Comparison of ENCODE assay signal across 23 mouse cellular contexts in the genomic region with DNA sequence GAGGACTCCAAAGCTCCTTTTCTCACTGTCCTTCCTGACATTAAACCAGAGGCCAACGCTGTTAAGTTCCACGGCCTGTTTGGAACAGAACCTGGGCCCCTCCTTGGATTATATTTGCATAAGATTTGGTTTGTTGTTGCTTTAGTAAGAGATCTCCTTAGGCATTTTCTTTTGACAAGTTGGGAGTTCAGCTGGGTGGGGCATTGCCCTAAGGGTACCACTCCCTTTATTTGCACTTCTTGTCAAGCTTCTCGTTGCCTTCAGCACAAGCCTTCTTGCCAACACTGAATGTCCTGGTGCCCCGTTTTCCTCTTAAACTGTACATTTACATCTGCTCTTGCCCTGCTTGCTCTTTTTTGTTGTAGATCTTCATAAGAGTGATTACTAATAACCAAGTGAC.
A peak's percentile ranks its signal among the peaks of the same experiment; 100 is the strongest.
DNase-seq lines count a peak whose midpoint lies in the region; ATAC-seq and TF ChIP-seq lines count a peak whose summit lies in the region.
"Had no signal": no experiment of that assay in that cellular context is flagged by ENCODE, and none has a peak within 500 bp of the region (broad histone marks: within the 10 kb centered on the region; RNA-seq: fewer than 3 reads in every experiment).

No protein-coding gene starts in this region.

- H3K27me3 ChIP-seq in ES-Bruce4 (ENCODE audit: control insufficient read depth, insufficient read depth, low read length, poor library complexity, severe bottlenecking) = no peaks in the 10 kb centered on the region
- no peaks in the 10 kb centered on the region for H3K27me3 ChIP-seq in stomach, postnatal 0 days (ENCODE audit: control insufficient read depth, insufficient read depth, low read length)
- H3K27me3 ChIP-seq: embryonic facial prominence, embryonic 12.5 days; forebrain, embryonic 13.5 days; forebrain, embryonic 15.5 days; Patski had no signal

- ATAC-seq in stomach, postnatal 0 days (ENCODE audit: low FRiP score, low TSS enrichment) = no peak
- ATAC-seq in megakaryocyte, adult 5-6 weeks (ENCODE audit: poor library complexity, severe bottlenecking) = no peak
- ATAC-seq: activated CD4-positive, CD25-positive, alpha-beta regulatory T cell, adult 4 months; forebrain, embryonic 13.5 days; forebrain, embryonic 15.5 days; forebrain, postnatal 0 days; Patski had no signal

- WGBS in stomach, postnatal 0 days = 42% methylated on average over 4 of the region's 4 CpGs

- H3K4me1 ChIP-seq in ES-Bruce4 (ENCODE audit: control insufficient read depth, insufficient read depth, low read length) = peaks cover 1% of the 10 kb centered on the region
- H3K4me1 ChIP-seq in stomach, postnatal 0 days (replicated peaks; ENCODE audit: control insufficient read depth, insufficient read depth) = no peaks in the 10 kb centered on the region
- H3K4me1 ChIP-seq: embryonic facial prominence, embryonic 10.5 days; embryonic facial prominence, embryonic 12.5 days; forebrain, embryonic 13.5 days; forebrain, embryonic 15.5 days had no signal

- TF ChIP-seq POLR2A in ES-Bruce4 (IDR thresholded peaks at IDR 0.05; ENCODE audit: insufficient read depth, low read length) = no peak

- peaks cover 5% of the 10 kb centered on the region; the same call in 1 of the 2 replicates for H3K9me3 ChIP-seq in ES-Bruce4 (replicated peaks; ENCODE audit: control insufficient read depth, insufficient read depth, low read length, poor library complexity, severe bottlenecking)
- no peaks in the 10 kb centered on the region for H3K9me3 ChIP-seq in stomach, postnatal 0 days (ENCODE audit: control insufficient read depth, low read length)
- H3K9me3 ChIP-seq: embryonic facial prominence, embryonic 10.5 days; embryonic facial prominence, embryonic 12.5 days; forebrain, embryonic 13.5 days; forebrain, embryonic 15.5 days had no signal

- H3K27ac ChIP-seq in ES-Bruce4 (ENCODE audit: insufficient read depth, low read length) = 0 out of 2 replicates have a peak overlapping the region, but pooled peaks have one; percentile 17
- no peak overlapping the region for H3K27ac ChIP-seq in stomach, postnatal 0 days (replicated peaks)
- H3K27ac ChIP-seq: embryonic facial prominence, embryonic 10.5 days; embryonic facial prominence, embryonic 12.5 days; forebrain, embryonic 13.5 days; forebrain, embryonic 15.5 days had no signal

- H3K4me2 ChIP-seq in stomach, postnatal 0 days (replicated peaks; ENCODE audit: low read depth) = no peak overlapping the region
- H3K4me2 ChIP-seq: embryonic facial prominence, embryonic 12.5 days; forebrain, embryonic 13.5 days; forebrain, embryonic 15.5 days had no signal

- no peak overlapping the region for H3K9ac ChIP-seq in ES-Bruce4 (ENCODE audit: low read depth, poor library complexity, severe bottlenecking)
- H3K9ac ChIP-seq in stomach, postnatal 0 days (ENCODE audit: low read length) = no peak overlapping the region
- H3K9ac ChIP-seq: embryonic facial prominence, embryonic 12.5 days; forebrain, embryonic 13.5 days; forebrain, embryonic 15.5 days; forebrain, postnatal 0 days had no signal

- DNase-seq in ES-CJ7 (ENCODE audit: low read depth, low spot score) (peak; percentile 80), R1 (ENCODE audit: low read depth, low spot score) (peak; percentile 70)
- DNase-seq in stomach, postnatal 0 days (ENCODE audit: low spot score) = peak; percentile 24
- DNase-seq in layer of hippocampus, postnatal 14 days (ENCODE audit: low spot score in 2 of 2) = no peak
- no peak for DNase-seq in left cerebral cortex, adult 18-20 months (ENCODE audit: low spot score in 2 of 2)
- DNase-seq: adrenal gland, adult 8-10 months; adrenal gland, postnatal 14 days; adrenal gland, postnatal 36 days; cerebellum, adult 11-12 months; cerebellum, adult 2 months; cerebellum, adult 9-10 months; cerebellum, postnatal 10 days; cerebellum, postnatal 25 days; forebrain, postnatal 0 days had no signal

- no peaks in the 10 kb centered on the region for H3K36me3 ChIP-seq in ES-Bruce4 (ENCODE audit: control insufficient read depth, insufficient read depth, low read length, poor library complexity, severe bottlenecking)
- no peaks in the 10 kb centered on the region for H3K36me3 ChIP-seq in stomach, postnatal 0 days (ENCODE audit: control insufficient read depth, insufficient read depth, low read length)
- H3K36me3 ChIP-seq: embryonic facial prominence, embryonic 10.5 days; embryonic facial prominence, embryonic 12.5 days; forebrain, embryonic 15.5 days; G1E had no signal

- no peak overlapping the region for H3K4me3 ChIP-seq in ES-Bruce4 (ENCODE audit: low read depth, low read length)
- H3K4me3 ChIP-seq in stomach, postnatal 0 days (ENCODE audit: low read depth, low read length) = no peak overlapping the region
- H3K4me3 ChIP-seq: embryonic facial prominence, embryonic 10.5 days; embryonic facial prominence, embryonic 12.5 days; forebrain, embryonic 13.5 days; forebrain, embryonic 15.5 days had no signal

- TF ChIP-seq EP300 in ES-Bruce4 (IDR thresholded peaks at IDR 0.05; ENCODE audit: insufficient read depth, low read depth, low read length) = peak; percentile 61; the same call in 1 of the 2 replicates
- no peak for TF ChIP-seq EP300 in stomach, postnatal 0 days (optimal IDR thresholded peaks at IDR 0.05)

- no peak for TF ChIP-seq CTCF in ES-Bruce4 (IDR thresholded peaks at IDR 0.05; ENCODE audit: low read depth, low read length)
- TF ChIP-seq CTCF in stomach, postnatal 0 days (IDR thresholded peaks at IDR 0.05; ENCODE audit: low read depth) = no peak

Comparison
In these comparisons a context has a peak if more than half of its experiments do, and no peak if none do; other contexts are left out.
1. DNase-seq: peak in ES-CJ7 (single experiment), R1 (single experiment) and stomach, postnatal 0 days (single experiment); none in layer of hippocampus, postnatal 14 days (0 of 2) and left cerebral cortex, adult 18-20 months (0 of 2).